Mouse (Mus musculus) left cerebral cortex, postnatal 14 days (tissue): ENCODE measurements around the gene Gm6525. TPM values are rescaled to one million over a fixed set of nuclear protein-coding genes. Genes with fewer than 3 reads are reported as not detected.

Experiments
- DNase-seq, 2 experiments: peaks; one replicate each; pipeline ENCODE4 v3.0.0; 2021 to 2022; ENCODE audit warnings: low spot score in 2 of 2, mixed read lengths in 1 of 2
- intact Hi-C: fragments of 180-260 bp; cut with DNase I; formaldehyde crosslinking; loops from one replicate; pipeline ENCODE4 v1.15.1; 2025
- total RNA-seq, 2 experiments: library from RNA; stranded (reverse); gene quantifications; 2 replicates each; pipeline ENCODE4 v1.2.3; 2021

The Gm6525 gene
- total RNA-seq, 2 experiments from 2014 or later = 0.35 TPM; not detected in 1

GRCm38 (mm10) chr3:84165391-84165790 lies 8.5 kb upstream of the Gm6525 start:
- intact Hi-C loops = no loop called here
- no peak for DNase-seq

- DNase-seq = no peak
- intact Hi-C loops = no loop called here
Measured at GRCm38 (mm10) chr3:84166073-84166472, 7.8 kb upstream of the Gm6525 start.

- DNase-seq = no peak
- intact Hi-C loops = no loop called here
Measured at GRCm38 (mm10) chr3:84168943-84169342, 5.0 kb upstream of the Gm6525 start.

GRCm38 (mm10) chr3:84169393-84170005 lies 4.4 kb upstream of the Gm6525 start:
- no peak for DNase-seq
- intact Hi-C loops = loop anchor here (10.0 kb wide), 1 partner anchor 375 kb away; no protein-coding TSS in a partner anchor

GRCm38 (mm10) chr3:84172406-84172805 lies 1.5 kb upstream of the Gm6525 start:
- DNase-seq = no peak
- intact Hi-C loops = loop anchor here (10.0 kb wide), 1 partner anchor 372 kb away; no protein-coding TSS in a partner anchor

- peak; percentile 80 to 84 for DNase-seq
- intact Hi-C loops = loop anchor here (2.0 to 10.0 kb wide), 4 partner anchors 82 to 369 kb away; no protein-coding TSS in a partner anchor
Measured at GRCm38 (mm10) chr3:84175337-84176315, 1.7 kb downstream of the Gm6525 start.

GRCm38 (mm10) chr3:84177834-84178233 lies 3.9 kb downstream of the Gm6525 start:
- DNase-seq = no peak
- intact Hi-C loops = loop anchor here (5.0 to 10.0 kb wide), 2 partner anchors 79 to 367 kb away; no protein-coding TSS in a partner anchor

GRCm38 (mm10) chr3:84180304-84180703 lies 6.4 kb downstream of the Gm6525 start:
- no peak for DNase-seq
- intact Hi-C loops = no loop called here

GRCm38 (mm10) chr3:84181102-84181501 lies 7.2 kb downstream of the Gm6525 start:
- DNase-seq = no peak
- intact Hi-C loops = no loop called here

- DNase-seq = no peak
- intact Hi-C loops = no loop called here
Measured at GRCm38 (mm10) chr3:84181717-84182116, 7.8 kb downstream of the Gm6525 start.

- intact Hi-C loops = no loop called here
Measured at GRCm38 (mm10) chr3:84189629-84190173, 15.8 kb downstream of the Gm6525 start.

GRCm38 (mm10) chr3:84190513-84191061 lies 16.7 kb downstream of the Gm6525 start:
- intact Hi-C loops = no loop called here
- no peak for DNase-seq

More at GRCm38 (mm10) chr3:84189629-84190173, 15.8 kb downstream of the Gm6525 start:
- no peak for DNase-seq

- intact Hi-C loops = no loop called here
- DNase-seq = no peak
Measured at GRCm38 (mm10) chr3:84191141-84191881, 17.4 kb downstream of the Gm6525 start.

GRCm38 (mm10) chr3:84193881-84194280 lies 20.0 kb downstream of the Gm6525 start:
- intact Hi-C loops = no loop called here
- DNase-seq = no peak

- DNase-seq = no peak
- intact Hi-C loops = no loop called here
Measured at GRCm38 (mm10) chr3:84198229-84198628, 24.3 kb downstream of the Gm6525 start.

- no peak for DNase-seq
- intact Hi-C loops = no loop called here
Measured at GRCm38 (mm10) chr3:84199516-84199915, 25.6 kb downstream of the Gm6525 start.

- intact Hi-C loops = no loop called here
- DNase-seq = no peak
Measured at GRCm38 (mm10) chr3:84200559-84201420, 26.9 kb downstream of the Gm6525 start.

- intact Hi-C loops = no loop called here
- DNase-seq = peak in 1 of 2 experiments; percentile 70
Measured at GRCm38 (mm10) chr3:84204640-84205039, 30.7 kb downstream of the Gm6525 start.
